Mouse (Mus musculus) neural tube, embryonic 13.5 days (tissue): Measurements from ENCODE around the gene Irf2bp2. TPM values are rescaled to one million over a fixed set of nuclear protein-coding genes. Genes with fewer than 3 reads are reported as not detected.
A peak's percentile ranks its signal among the peaks of the same experiment; 100 is the strongest.

ENCODE experiments used
- ATAC-seq: fragments of 200-750 bp; cut with Nextera tagmentation; 2 replicates; pipeline ENCODE4 v1.8.0; 2017; ENCODE audit warnings: low read depth, mild to moderate bottlenecking, moderate TSS enrichment, moderate library complexity
- H3K27ac ChIP-seq: fragments of 300-500 bp; sonication (generic); replicated peaks from 2 replicates; pipeline ENCODE4 v1.5.1; 2015; ENCODE audit warnings: moderate library complexity, mild to moderate bottlenecking, inconsistent platforms
- H3K27me3 ChIP-seq: fragments of 300-500 bp; sonication (generic); 2 replicates; pipeline ENCODE4 v1.6.1; 2015; ENCODE audit warnings: mild to moderate bottlenecking, inconsistent platforms
- H3K36me3 ChIP-seq: fragments of 300-500 bp; sonication (generic); 2 replicates; pipeline ENCODE4 v1.6.1; 2015; ENCODE audit warnings: mild to moderate bottlenecking, inconsistent platforms
- H3K4me1 ChIP-seq: fragments of 300-500 bp; sonication (generic); replicated peaks from 2 replicates; pipeline ENCODE4 v1.6.1; 2015; ENCODE audit warnings: inconsistent platforms
- H3K4me2 ChIP-seq: fragments of 300-500 bp; sonication (generic); 2 replicates; pipeline ENCODE4 v1.6.1; 2015; ENCODE audit warnings: inconsistent platforms, mild to moderate bottlenecking, moderate library complexity
- H3K4me3 ChIP-seq: fragments of 300-500 bp; sonication (generic); 2 replicates; pipeline ENCODE4 v1.5.1; 2015; ENCODE audit warnings: mild to moderate bottlenecking, inconsistent platforms
- H3K9ac ChIP-seq: fragments of 300-500 bp; sonication (generic); 2 replicates; pipeline ENCODE4 v1.6.1; 2015; ENCODE audit warnings: moderate library complexity, mild to moderate bottlenecking, inconsistent platforms
- H3K9me3 ChIP-seq: fragments of 300-500 bp; sonication (generic); 2 replicates; pipeline ENCODE4 v1.6.1; 2016; ENCODE audit warnings: inconsistent platforms
- WGBS: fragments of 180-500 bp; shearing (Covaris S2); methylation state at CpG from one replicate; pipeline ENCODE4 v1.1.7; 2015; 5-methylcytosine and 5-hydroxymethylcytosine counted together
- polyA plus RNA-seq: library from polyadenylated mRNA; unstranded; fragments of >200 nt; fragmentation: Nextera tagmentation; extraction: Ambion mirVana; gene quantifications from 2 replicates; pipeline ENCODE4 v1.2.1, GENCODE M21; 2015

Irf2bp2 gene
- polyA plus RNA-seq, 1 experiment from 2014 or later, result 8.6 TPM

DNA sequence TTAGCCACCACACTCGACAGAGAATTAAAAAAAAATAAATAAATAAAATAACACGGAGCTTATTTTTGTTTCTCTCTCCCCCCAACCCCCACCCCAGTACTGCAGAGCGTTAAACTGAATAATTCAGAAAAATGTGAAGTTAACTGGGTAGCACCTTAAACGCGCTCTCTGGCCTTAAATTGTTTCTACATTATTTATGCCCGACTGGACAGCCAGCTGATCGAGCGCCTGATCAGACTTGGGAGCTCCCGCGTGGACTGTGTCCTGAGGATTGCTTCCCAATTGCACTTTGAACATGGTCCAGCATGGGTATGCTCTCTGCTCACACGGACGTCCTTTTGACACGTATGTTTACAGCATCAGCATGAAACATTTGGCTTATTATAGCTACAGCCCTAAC, 10.3 kb downstream of the Irf2bp2 start:
- H3K4me1 ChIP-seq, result peaks cover 61% of the 10 kb centered on the region
- ATAC-seq, result peak; percentile 25; the same call in 1 of the 2 replicates
- H3K4me3 ChIP-seq, result peak overlapping the region; percentile 53
- peak overlapping the region; percentile 91 for H3K4me2 ChIP-seq
- peak overlapping the region; percentile 88 for H3K27ac ChIP-seq
- no peaks in the 10 kb centered on the region for H3K9me3 ChIP-seq
- H3K36me3 ChIP-seq, result peaks cover 18% of the 10 kb centered on the region
- WGBS, result 4% methylated on average over 13 of the region's 13 CpGs
- H3K27me3 ChIP-seq, result no peaks in the 10 kb centered on the region
- peak overlapping the region; percentile 81 for H3K9ac ChIP-seq

DNA sequence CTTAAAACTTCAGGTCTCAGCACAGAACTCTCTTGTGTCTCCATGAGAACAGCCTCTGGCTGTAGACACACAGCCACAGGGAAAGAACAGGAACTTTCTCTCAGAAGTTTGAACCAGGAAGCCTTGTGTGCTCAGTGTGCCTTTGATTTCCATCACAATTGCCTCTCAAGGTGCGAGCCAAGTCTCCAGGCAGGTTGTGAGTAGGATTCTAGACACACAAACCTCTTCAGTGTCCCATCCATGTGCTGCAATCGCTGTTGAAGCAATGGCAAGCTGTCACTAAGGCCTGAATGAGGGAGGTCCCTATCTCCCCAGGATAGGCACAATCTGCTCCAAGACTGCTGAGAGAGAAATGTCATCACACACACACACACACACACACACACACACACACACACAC, 10.8 kb downstream of the Irf2bp2 start:
- Histone ChIP-seq H3K27me3 (no peaks in the 10 kb centered on the region), H3K36me3 (peaks cover 18% of the 10 kb centered on the region), H3K4me1 (peaks cover 56% of the 10 kb centered on the region), H3K27ac (0 out of 2 replicates have a peak overlapping the region, but pooled peaks have one; percentile 88), H3K4me3 (peak overlapping the region; percentile 53; the same call in 1 of the 2 replicates), H3K4me2 (no peak overlapping the region), H3K9me3 (no peaks in the 10 kb centered on the region), H3K9ac (no peak overlapping the region)
- WGBS, result 43% methylated on average over 2 of the region's 2 CpGs
- no peak for ATAC-seq

DNA sequence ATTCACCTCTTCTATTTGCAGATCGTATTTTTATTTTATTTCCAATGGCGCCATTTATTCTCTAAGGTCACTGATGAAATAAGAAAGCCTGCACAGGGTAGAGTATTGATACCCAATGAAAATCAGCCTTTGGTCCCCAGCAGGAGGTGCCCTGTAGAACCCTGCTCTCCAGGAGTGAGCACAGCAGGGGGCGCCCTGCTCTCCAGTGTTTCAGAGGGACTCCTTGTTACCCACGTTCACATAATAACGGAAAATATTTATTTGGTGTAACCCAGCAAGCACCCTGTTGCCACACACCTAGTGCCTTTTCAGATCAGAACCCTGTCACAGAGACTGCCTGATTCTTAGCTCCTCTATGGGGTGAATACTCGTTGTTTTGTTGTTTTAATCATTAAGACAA, 11.3 kb downstream of the Irf2bp2 start:
- H3K4me1 ChIP-seq, result peaks cover 50% of the 10 kb centered on the region
- 0 out of 2 replicates have a peak overlapping the region, but pooled peaks have one; percentile 88 for H3K27ac ChIP-seq
- no peak for ATAC-seq
- no peaks in the 10 kb centered on the region for H3K9me3 ChIP-seq
- H3K4me2 ChIP-seq, result no peak overlapping the region
- no peaks in the 10 kb centered on the region for H3K27me3 ChIP-seq
- H3K9ac ChIP-seq, result no peak overlapping the region
- H3K4me3 ChIP-seq, result no peak overlapping the region
- H3K36me3 ChIP-seq, result peaks cover 13% of the 10 kb centered on the region
- WGBS, result 41% methylated on average over 6 of the region's 6 CpGs

DNA sequence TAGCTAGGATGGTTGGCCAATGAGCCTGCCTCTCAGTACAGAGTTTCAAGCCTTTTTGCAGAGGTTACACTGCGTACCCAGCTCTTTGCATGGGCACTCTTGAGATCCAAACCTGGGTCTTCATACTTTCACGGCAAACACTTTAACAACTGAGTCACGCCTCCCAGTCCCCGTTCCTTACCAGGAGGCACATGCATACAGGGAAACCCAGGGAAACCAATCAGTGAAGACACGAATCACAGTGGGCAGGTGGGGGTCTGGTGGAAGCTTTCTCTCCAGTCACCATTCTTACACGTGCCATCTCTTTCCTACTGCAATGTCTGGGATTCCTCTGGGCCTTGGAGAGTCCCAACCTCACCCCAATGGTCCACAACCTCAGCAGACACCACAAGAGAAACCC, 12.1 kb downstream of the Irf2bp2 start:
- WGBS, result 90% methylated on average over 6 of the region's 6 CpGs
- Histone ChIP-seq H3K4me2 (no peak overlapping the region), H3K9ac (no peak overlapping the region), H3K27ac (no peak overlapping the region), H3K9me3 (no peaks in the 10 kb centered on the region), H3K36me3 (peaks cover 7% of the 10 kb centered on the region; the same call in 1 of the 2 replicates), H3K4me1 (peaks cover 43% of the 10 kb centered on the region), H3K27me3 (no peaks in the 10 kb centered on the region), H3K4me3 (no peak overlapping the region)
- no peak for ATAC-seq

DNA sequence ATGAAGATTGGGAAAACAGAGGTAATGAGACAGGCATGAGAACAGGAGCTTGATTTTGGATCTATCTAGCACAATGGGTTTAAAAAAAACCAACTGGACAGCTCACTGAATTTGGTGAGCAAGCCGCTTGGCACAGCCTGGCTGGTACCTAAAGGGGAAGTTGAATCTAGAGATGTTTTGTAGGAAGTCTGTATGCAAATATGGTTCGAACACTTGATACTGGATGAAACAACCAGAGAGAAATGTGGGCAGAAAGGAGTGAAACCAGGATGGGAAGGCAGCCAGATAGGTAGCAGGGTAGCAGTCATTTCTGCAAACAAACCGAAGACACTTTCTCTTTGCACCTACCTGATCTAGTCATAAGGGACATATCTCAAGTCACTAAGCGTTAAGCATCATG, 13.0 kb downstream of the Irf2bp2 start:
- H3K4me3 ChIP-seq, result no peak overlapping the region
- no peaks in the 10 kb centered on the region for H3K27me3 ChIP-seq
- no peak overlapping the region for H3K4me2 ChIP-seq
- 0 out of 2 replicates have a peak, but pooled peaks cover 3% of the 10 kb centered on the region for H3K36me3 ChIP-seq
- ATAC-seq, result no peak
- peaks cover 34% of the 10 kb centered on the region for H3K4me1 ChIP-seq
- 95% methylated on average over 4 of the region's 4 CpGs for WGBS
- no peaks in the 10 kb centered on the region for H3K9me3 ChIP-seq
- no peak overlapping the region for H3K27ac ChIP-seq
- no peak overlapping the region for H3K9ac ChIP-seq

DNA sequence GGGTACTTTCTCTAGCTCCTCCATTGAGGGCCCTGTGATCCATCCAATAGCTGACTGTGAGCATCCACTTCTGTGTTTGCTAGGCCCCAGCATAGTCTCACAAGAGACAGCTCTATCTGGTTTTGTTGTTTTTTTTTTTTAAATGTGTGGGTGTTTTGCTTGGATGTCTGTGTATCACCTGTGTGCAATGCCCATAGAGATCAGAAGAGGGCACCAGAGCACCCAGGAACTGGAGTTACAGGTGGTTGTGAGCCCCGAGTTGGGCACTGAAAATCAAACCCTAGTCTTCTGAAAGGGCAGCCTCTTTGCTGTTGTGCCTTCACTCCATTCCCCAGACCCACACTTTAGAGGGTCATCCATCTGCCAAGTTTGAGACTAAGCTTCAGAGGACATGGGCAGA, 13.7 kb downstream of the Irf2bp2 start:
- WGBS, result 100% methylated on average over 1 of the region's 1 CpGs

DNA sequence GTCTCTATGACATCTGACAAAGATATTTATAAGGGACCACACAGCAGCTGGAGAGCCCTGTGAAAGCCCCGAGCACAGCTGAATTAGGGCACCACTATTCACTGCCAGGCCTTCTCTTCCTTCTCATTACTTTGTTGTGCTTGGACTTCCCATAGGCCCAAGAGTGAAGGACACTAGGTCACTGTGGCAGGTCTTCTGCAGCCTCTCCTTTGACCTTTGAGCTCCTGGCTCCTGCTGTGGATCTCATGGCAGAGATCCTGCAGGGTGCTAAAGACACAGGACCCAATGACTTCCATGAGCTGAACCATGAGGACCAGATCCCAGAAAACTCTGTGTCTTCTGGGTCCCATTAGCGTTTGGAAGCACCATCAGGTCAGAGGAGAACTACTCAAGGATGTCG, 15.1 kb downstream of the Irf2bp2 start:
- Histone ChIP-seq H3K36me3 (0 out of 2 replicates have a peak, but pooled peaks cover 3% of the 10 kb centered on the region), H3K4me1 (peaks cover 12% of the 10 kb centered on the region), H3K27ac (no peak overlapping the region), H3K4me3 (no peak overlapping the region), H3K4me2 (no peak overlapping the region), H3K9me3 (no peaks in the 10 kb centered on the region), H3K27me3 (no peaks in the 10 kb centered on the region), H3K9ac (no peak overlapping the region)
- no peak for ATAC-seq
- 80% methylated on average over 3 of the region's 3 CpGs for WGBS

More for the DNA sequence above, 13.7 kb downstream of the Irf2bp2 start:
- ATAC-seq, result no peak
- H3K27ac ChIP-seq, result no peak overlapping the region
- peaks cover 27% of the 10 kb centered on the region for H3K4me1 ChIP-seq
- H3K36me3 ChIP-seq, result 0 out of 2 replicates have a peak, but pooled peaks cover 3% of the 10 kb centered on the region
- no peak overlapping the region for H3K4me3 ChIP-seq
- no peaks in the 10 kb centered on the region for H3K27me3 ChIP-seq
- no peak overlapping the region for H3K4me2 ChIP-seq
- H3K9me3 ChIP-seq, result no peaks in the 10 kb centered on the region
- H3K9ac ChIP-seq, result no peak overlapping the region

DNA sequence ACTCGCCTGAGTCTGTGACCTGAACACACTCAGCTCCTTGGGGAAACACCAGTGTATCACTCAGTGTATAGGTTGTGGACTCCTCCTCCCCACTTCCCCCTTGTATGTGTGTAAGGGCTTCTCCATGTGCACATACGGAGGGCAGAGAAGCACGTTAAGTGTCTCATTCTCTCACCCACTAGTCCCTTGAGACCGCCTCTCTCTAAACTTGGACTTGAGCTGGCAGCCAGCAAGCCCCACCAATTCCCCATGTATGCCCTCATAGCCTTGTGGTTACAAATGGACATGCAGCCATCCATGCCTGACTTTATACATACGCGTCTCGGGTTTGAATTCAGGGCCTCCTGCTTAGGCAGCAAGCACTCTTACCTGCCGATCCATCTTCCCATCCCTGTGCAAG, 16.9 kb downstream of the Irf2bp2 start:
- WGBS, result 91% methylated on average over 8 of the region's 8 CpGs

DNA sequence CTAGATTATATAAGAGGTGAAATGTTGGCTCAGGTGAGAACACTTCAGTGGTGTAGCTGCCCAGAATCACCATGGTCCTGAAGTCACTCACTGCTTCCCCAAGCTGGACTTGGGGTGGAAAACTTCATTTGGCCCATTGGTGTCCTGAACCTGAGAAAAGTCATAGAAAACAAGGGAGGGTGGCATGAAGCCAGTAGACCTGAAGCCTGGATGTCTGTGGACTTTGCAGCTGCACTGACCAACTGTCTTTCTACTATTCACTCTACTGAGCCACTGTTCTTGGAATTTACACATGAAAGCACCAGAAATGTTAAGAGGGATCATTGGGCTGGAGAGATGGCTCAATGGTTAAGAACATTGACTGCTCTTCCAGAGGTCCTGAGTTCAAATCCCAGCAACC, 17.7 kb downstream of the Irf2bp2 start:
- no peak overlapping the region for H3K4me2 ChIP-seq
- no peaks in the 10 kb centered on the region for H3K4me1 ChIP-seq
- H3K9me3 ChIP-seq, result no peaks in the 10 kb centered on the region
- no peak overlapping the region for H3K9ac ChIP-seq
- H3K4me3 ChIP-seq, result no peak overlapping the region
- ATAC-seq, result no peak
- H3K36me3 ChIP-seq, result no peaks in the 10 kb centered on the region
- H3K27me3 ChIP-seq, result no peaks in the 10 kb centered on the region
- no peak overlapping the region for H3K27ac ChIP-seq

More for the DNA sequence above, 16.9 kb downstream of the Irf2bp2 start:
- H3K9ac ChIP-seq, result no peak overlapping the region
- H3K4me1 ChIP-seq, result no peaks in the 10 kb centered on the region
- H3K27ac ChIP-seq, result no peak overlapping the region
- no peak for ATAC-seq
- H3K9me3 ChIP-seq, result no peaks in the 10 kb centered on the region
- no peaks in the 10 kb centered on the region for H3K27me3 ChIP-seq
- H3K36me3 ChIP-seq, result 0 out of 2 replicates have a peak, but pooled peaks cover 3% of the 10 kb centered on the region
- H3K4me3 ChIP-seq, result no peak overlapping the region
- no peak overlapping the region for H3K4me2 ChIP-seq

DNA sequence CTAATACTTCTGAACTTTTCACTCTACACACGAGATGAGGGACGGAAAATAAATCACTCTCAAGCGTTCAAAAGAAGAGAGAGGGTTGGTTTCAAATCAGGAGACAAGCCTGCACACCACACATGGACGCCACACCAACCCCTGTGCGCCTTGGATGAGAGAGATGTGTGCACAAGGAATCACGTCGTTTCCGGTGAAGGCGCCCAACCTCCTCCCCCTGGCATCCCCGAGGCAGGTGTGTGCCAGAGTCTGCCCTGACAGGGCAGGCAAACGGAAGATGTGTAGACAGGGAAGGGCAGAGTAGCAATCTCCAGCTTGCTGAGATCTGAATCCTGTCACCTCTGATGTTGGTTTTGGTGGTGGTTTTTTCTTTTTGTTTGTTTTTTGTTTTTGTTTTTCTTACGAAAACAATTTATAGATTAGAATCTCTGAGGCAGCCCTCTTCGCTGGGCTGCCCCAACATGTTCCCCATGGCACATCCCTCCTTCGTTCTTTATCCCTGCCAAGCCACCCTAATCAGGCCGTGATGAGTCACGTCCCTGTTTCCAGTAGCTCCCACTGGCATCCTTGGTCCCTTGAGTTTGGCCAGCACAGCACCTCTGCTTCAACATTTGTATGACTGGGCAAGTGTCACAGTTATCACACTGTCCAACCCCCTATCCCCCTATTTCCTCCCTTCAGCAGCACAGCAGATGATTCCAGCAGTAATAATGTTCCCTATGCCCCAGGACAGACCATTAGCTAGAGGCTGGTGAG, 18.7 kb downstream of the Irf2bp2 start:
- H3K27ac ChIP-seq, result no peak overlapping the region
- no peak overlapping the region for H3K9ac ChIP-seq
- H3K4me3 ChIP-seq, result no peak overlapping the region
- ATAC-seq, result no peak
- H3K9me3 ChIP-seq, result no peaks in the 10 kb centered on the region
- no peaks in the 10 kb centered on the region for H3K27me3 ChIP-seq
- peaks cover 10% of the 10 kb centered on the region for H3K4me1 ChIP-seq
- no peak overlapping the region for H3K4me2 ChIP-seq
- H3K36me3 ChIP-seq, result no peaks in the 10 kb centered on the region
- 89% methylated on average over 16 of the region's 16 CpGs for WGBS

DNA sequence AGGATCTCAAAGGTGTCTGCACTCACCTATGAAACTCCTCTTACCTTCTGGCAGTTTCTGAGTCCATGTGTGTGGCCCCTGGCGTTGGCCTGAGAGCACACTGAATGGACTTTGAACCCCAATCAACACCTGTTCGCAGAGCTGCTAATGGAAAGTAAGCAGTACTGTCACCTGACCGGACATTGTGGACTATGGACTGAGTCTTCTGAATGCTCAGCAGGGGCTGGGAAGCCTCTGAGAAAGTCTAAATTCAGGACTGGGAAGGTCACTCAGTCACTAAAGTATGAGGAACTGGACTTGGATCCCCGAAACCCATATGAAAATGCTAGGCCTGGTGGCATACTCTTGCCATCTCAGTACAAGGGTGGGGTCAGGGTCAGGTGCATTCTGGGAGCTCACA, 19.9 kb downstream of the Irf2bp2 start:
- Histone ChIP-seq H3K27me3 (no peaks in the 10 kb centered on the region), H3K9ac (no peak overlapping the region), H3K9me3 (no peaks in the 10 kb centered on the region), H3K27ac (no peak overlapping the region), H3K4me3 (no peak overlapping the region), H3K36me3 (no peaks in the 10 kb centered on the region), H3K4me2 (no peak overlapping the region), H3K4me1 (peaks cover 19% of the 10 kb centered on the region)
- no peak for ATAC-seq
- WGBS, result 92% methylated on average over 4 of the region's 4 CpGs

DNA sequence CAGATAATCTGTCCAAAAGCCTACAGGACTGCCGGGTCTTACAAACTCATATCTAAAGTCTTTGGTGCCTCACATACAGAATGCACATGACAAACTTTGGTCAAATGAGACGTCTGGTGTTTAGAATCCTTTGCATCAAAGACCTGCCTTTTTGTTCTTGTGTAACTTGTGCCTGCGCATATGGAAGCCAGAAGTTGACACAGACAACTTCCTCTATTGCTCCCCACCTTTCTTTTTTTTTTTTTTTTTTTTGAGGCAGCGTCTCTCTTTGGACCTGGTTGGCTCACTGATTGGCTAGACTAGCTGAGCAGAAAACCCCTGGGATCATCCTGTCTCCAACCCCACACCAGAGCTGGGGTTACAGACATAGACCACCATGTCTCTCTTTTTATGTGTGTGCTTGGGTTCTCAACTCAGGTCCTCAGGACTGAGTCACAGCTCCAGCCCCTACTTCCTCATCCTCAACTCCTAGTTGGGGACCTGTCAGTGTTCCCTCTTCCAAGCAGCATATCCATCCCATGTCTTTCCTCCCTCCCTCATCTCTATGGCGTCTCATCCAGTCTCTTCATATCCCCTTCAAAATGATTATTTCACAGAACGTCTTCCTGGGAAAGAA, 20.6 kb downstream of the Irf2bp2 start:
- H3K27ac ChIP-seq, result no peak overlapping the region
- H3K4me1 ChIP-seq, result peaks cover 19% of the 10 kb centered on the region
- no peak overlapping the region for H3K9ac ChIP-seq
- no peaks in the 10 kb centered on the region for H3K9me3 ChIP-seq
- ATAC-seq, result no peak
- no peak overlapping the region for H3K4me3 ChIP-seq
- H3K36me3 ChIP-seq, result no peaks in the 10 kb centered on the region
- H3K27me3 ChIP-seq, result no peaks in the 10 kb centered on the region
- no peak overlapping the region for H3K4me2 ChIP-seq
- 88% methylated on average over 6 of the region's 6 CpGs for WGBS
